In genomic region chr5:114154765-114155164, GRCm38 (mm10) we compare ENCODE assay signal across 13 mouse cellular contexts. TPM values are rescaled to one million over a fixed set of nuclear protein-coding genes. Genes with fewer than 3 reads are reported as not detected.
DNase-seq lines count a peak whose midpoint lies in the region; ATAC-seq and TF ChIP-seq lines count a peak whose summit lies in the region.
"Had no signal": no experiment of that assay in that cellular context is flagged by ENCODE, and none has a peak within 500 bp of the region (broad histone marks: within the 10 kb centered on the region; RNA-seq: fewer than 3 reads in every experiment).

No protein-coding gene starts in this region.

- peaks cover 14% of the 10 kb centered on the region; the same call in 1 of the 2 replicates for H3K79me2 ChIP-seq in liver, adult 2 months (ENCODE audit: control insufficient read depth, insufficient read depth, low read length)

- no peak overlapping the region for H3K9ac ChIP-seq in heart, embryonic 15.5 days
- peak overlapping the region; percentile 10; the same call in 1 of the 2 replicates for H3K9ac ChIP-seq in liver, adult 2 months (ENCODE audit: low read depth, low read length)
- H3K9ac ChIP-seq: forebrain, embryonic 13.5 days; forebrain, postnatal 0 days; hindbrain, embryonic 15.5 days had no signal

- no peaks in the 10 kb centered on the region for H3K36me3 ChIP-seq in heart, embryonic 15.5 days
- H3K36me3 ChIP-seq in liver, adult 2 months (ENCODE audit: control insufficient read depth, insufficient read depth, low read length): no peaks in the 10 kb centered on the region; the same call in 1 of the 2 replicates
- H3K36me3 ChIP-seq: embryonic facial prominence, embryonic 10.5 days; hindbrain, embryonic 15.5 days had no signal

- peak overlapping the region; percentile 88 for H3K27ac ChIP-seq in gastrocnemius, adult 2 months
- peak overlapping the region; percentile 34; the same call in 1 of the 2 replicates for H3K27ac ChIP-seq in heart, embryonic 15.5 days
- H3K27ac ChIP-seq in liver, adult 2 months (replicated peaks; ENCODE audit: insufficient read depth, low read depth, low read length): peak overlapping the region; percentile 92
- peak overlapping the region; percentile 88 for H3K27ac ChIP-seq in brown adipose tissue, adult 24 weeks (replicated peaks; ENCODE audit: low read depth, low read length)
- H3K27ac ChIP-seq: embryonic facial prominence, embryonic 10.5 days; forebrain, embryonic 13.5 days; hindbrain, embryonic 15.5 days had no signal

- no peak for DNase-seq in gastrocnemius, adult 2 months
- no peak for DNase-seq in gastrocnemius, postnatal 4 days (ENCODE audit: low spot score in 2 of 2)
- no peak for DNase-seq in heart, adult 18-20 months
- no peak for DNase-seq in liver, adult 2 months (ENCODE audit: extremely low read depth, low read depth, low spot score)
- DNase-seq in liver: no peak
- DNase-seq: cerebellum, adult 2 months; forebrain, postnatal 0 days had no signal

- intact Hi-C loops in gastrocnemius, adult 2 months (cut with DNase I): no loop called here

- H3K27me3 ChIP-seq in heart, embryonic 15.5 days: no peaks in the 10 kb centered on the region
- no peaks in the 10 kb centered on the region for H3K27me3 ChIP-seq in liver, adult 2 months (ENCODE audit: control insufficient read depth, insufficient read depth, low read length)
- H3K27me3 ChIP-seq: CH12.LX; hindbrain, embryonic 15.5 days had no signal

- H3K9me3 ChIP-seq in heart, embryonic 15.5 days (replicated peaks): no peaks in the 10 kb centered on the region
- H3K9me3 ChIP-seq: embryonic facial prominence, embryonic 10.5 days; forebrain, embryonic 13.5 days; hindbrain, embryonic 15.5 days had no signal

- TF ChIP-seq CTCF in gastrocnemius, adult 2 months (IDR thresholded peaks at IDR 0.05): no peak
- no peak for TF ChIP-seq CTCF in liver, adult 2 months (IDR thresholded peaks at IDR 0.05; ENCODE audit: low read depth, low read length)

- H3K4me2 ChIP-seq in heart, embryonic 15.5 days: no peak overlapping the region
- H3K4me2 ChIP-seq: forebrain, embryonic 13.5 days; hindbrain, embryonic 15.5 days had no signal

- WGBS in heart, embryonic 15.5 days: 60% methylated on average over 5 of the region's 5 CpGs
- 55% methylated on average over 5 of the region's 5 CpGs for WGBS in liver, adult 2 months

- peak overlapping the region; percentile 39; the same call in 1 of the 2 replicates for H3K4me3 ChIP-seq in gastrocnemius, adult 2 months
- H3K4me3 ChIP-seq in heart, embryonic 15.5 days: no peak overlapping the region
- no peak overlapping the region for H3K4me3 ChIP-seq in liver, adult 2 months (ENCODE audit: insufficient read depth, low read depth, low read length)
- no peak overlapping the region for H3K4me3 ChIP-seq in brown adipose tissue, adult 24 weeks (ENCODE audit: insufficient read depth, low read depth, low read length)
- H3K4me3 ChIP-seq: embryonic facial prominence, embryonic 10.5 days; forebrain, embryonic 13.5 days; hindbrain, embryonic 15.5 days had no signal

- peaks cover 39% of the 10 kb centered on the region for H3K4me1 ChIP-seq in heart, embryonic 15.5 days (replicated peaks)
- peaks cover 25% of the 10 kb centered on the region for H3K4me1 ChIP-seq in liver, adult 2 months (ENCODE audit: control insufficient read depth, insufficient read depth, low read length)
- H3K4me1 ChIP-seq in brown adipose tissue, adult 24 weeks (ENCODE audit: control insufficient read depth, insufficient read depth, insufficient read length, low read length): peaks cover 17% of the 10 kb centered on the region
- H3K4me1 ChIP-seq: forebrain, embryonic 13.5 days had no signal

- ATAC-seq in heart, embryonic 15.5 days (replicated peaks; ENCODE audit: insufficient number of reproducible peaks, insufficient read depth, low FRiP score, low read depth): no peak
- ATAC-seq: forebrain, embryonic 13.5 days; forebrain, postnatal 0 days had no signal

- no peak for TF ChIP-seq POLR2A in liver, adult 2 months (IDR thresholded peaks at IDR 0.05; ENCODE audit: extremely low read depth, insufficient read depth, low read length)

RNA-seq across cellular contexts. Expression of gene Acacb, which starts 8.4 kb away (rescaled TPM):
- total RNA-seq in gastrocnemius, adult 2 months (2021): 100 to 1,000 TPM; 177 to 191 TPM
- total RNA-seq in gastrocnemius, postnatal 4 days (2021): 10 to 100 TPM; 59.6 to 62.8 TPM
- 11.3 and 12.2 TPM in 2 replicates for polyA plus RNA-seq in heart, embryonic 15.5 days (2015; fragmentation: Nextera tagmentation; extraction: Ambion mirVana)
- total RNA-seq in heart, adult 18-20 months (2021): 100 to 1,000 TPM; 238 to 247 TPM
- total RNA-seq in liver, adult 2 months (2014; rRNA removed): 26.8 and 39.4 TPM in 2 replicates
- polyA plus RNA-seq in liver, adult 2 months (2012; rRNA removed): 27.9 and 45.8 TPM in 2 replicates
- 235 and 250 TPM in 2 replicates for polyA plus RNA-seq in brown adipose tissue, adult 24 weeks (2012; ENCODE audit: insufficient read depth, insufficient read length, missing spikeins)

RNA-seq across cellular contexts. Expression of gene Ung, which starts 24.6 kb away (rescaled TPM):
- 10 to 100 TPM in 1 of 2 experiments, 1 to 10 TPM in 1; 9.2 to 10.5 TPM for total RNA-seq in gastrocnemius, adult 2 months (2021)
- 10 to 100 TPM; 10.5 to 14.0 TPM for total RNA-seq in gastrocnemius, postnatal 4 days (2021)
- polyA plus RNA-seq in heart, embryonic 15.5 days (2015; fragmentation: Nextera tagmentation; extraction: Ambion mirVana): 37.3 and 41.9 TPM in 2 replicates
- total RNA-seq in heart, adult 18-20 months (2021): 10 to 100 TPM; 24.8 to 26.0 TPM
- 2.4 and 4.6 TPM in 2 replicates for total RNA-seq in liver, adult 2 months (2014; rRNA removed)
- 5.0 and 5.3 TPM in 2 replicates for polyA plus RNA-seq in liver, adult 2 months (2012; rRNA removed)
- polyA plus RNA-seq in brown adipose tissue, adult 24 weeks (2012; ENCODE audit: insufficient read depth, insufficient read length, missing spikeins): 4.4 and 5.2 TPM in 2 replicates

RNA-seq across cellular contexts. Expression of gene Alkbh2, which starts 26.7 kb away (rescaled TPM):
- total RNA-seq in gastrocnemius, adult 2 months (2021): under 1 TPM; 0.28 to 0.61 TPM
- total RNA-seq in gastrocnemius, postnatal 4 days (2021): 1 to 10 TPM; 3.3 to 3.4 TPM
- polyA plus RNA-seq in heart, embryonic 15.5 days (2015; fragmentation: Nextera tagmentation; extraction: Ambion mirVana): 7.8 and 7.9 TPM in 2 replicates
- 1 to 10 TPM; 1.3 to 1.5 TPM for total RNA-seq in heart, adult 18-20 months (2021)
- total RNA-seq in liver, adult 2 months (2014; rRNA removed): 3.1 and 5.1 TPM in 2 replicates
- polyA plus RNA-seq in liver, adult 2 months (2012; rRNA removed): 7.0 and 10.1 TPM in 2 replicates
- 4.3 and 5.6 TPM in 2 replicates for polyA plus RNA-seq in brown adipose tissue, adult 24 weeks (2012; ENCODE audit: insufficient read depth, insufficient read length, missing spikeins)

Comparison
In these comparisons a context has a peak if more than half of its experiments do, and no peak if none do; other contexts are left out.
1. H3K27ac ChIP-seq: peak in every context shown above with its lines; median percentile 92 in liver, adult 2 months; 88 in gastrocnemius, adult 2 months; 88 in brown adipose tissue, adult 24 weeks; 34 in heart, embryonic 15.5 days.